Mouse (Mus musculus): ENCODE data around the gene Ppfia2. TPM values are rescaled to one million over a fixed set of nuclear protein-coding genes. Genes with fewer than 3 reads are reported as not detected.
A peak's percentile ranks its signal among the peaks of the same experiment; 100 is the strongest.

Ppfia2 gene
- polyA plus RNA-seq, 1 experiment from 2014 or later = 24.2 TPM

DNA sequence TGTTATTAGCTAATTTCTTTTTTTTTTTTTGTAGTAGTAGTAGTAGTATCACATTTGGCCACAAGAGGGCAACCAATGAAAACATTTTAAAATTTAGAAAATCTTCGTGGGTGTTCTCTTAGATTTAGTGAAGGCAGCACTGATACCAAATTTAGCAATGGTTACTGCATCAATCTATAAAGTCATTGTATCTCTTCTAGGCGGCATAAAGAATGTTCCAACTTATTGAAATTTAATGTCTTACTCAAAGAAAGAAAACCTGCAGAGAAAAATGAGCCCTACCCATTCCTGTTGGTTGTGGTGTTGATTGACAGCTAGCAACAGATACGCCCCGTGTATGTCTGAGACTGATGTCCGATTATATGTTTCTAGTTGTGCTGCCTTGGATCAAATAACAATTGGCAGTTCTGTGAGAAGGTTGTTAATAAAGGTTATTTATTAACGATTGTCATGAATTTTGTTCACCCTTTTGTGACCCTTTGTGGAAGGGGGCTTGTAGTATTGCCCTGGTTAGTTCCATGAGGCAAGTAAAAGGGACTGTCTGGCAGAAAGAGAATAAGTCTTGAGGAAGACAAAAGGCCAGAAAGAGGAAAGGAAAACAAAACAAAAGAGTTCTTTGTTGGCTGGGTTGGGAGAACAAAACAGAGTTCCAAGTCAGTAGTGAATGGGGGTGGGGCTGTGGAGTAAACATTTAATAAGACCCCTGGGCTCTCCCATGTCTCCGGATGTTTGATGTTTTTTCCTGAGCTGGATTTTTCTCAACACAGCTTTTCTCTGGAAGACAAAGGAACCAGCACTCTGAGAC, 139.2 kb downstream of the Ppfia2 start:
- H3K4me1 ChIP-seq (replicated peaks) = peaks cover 8% of the 10 kb centered on the region
- no peak overlapping the region for H3K9ac ChIP-seq
- peak overlapping the region; percentile 83 for H3K27ac ChIP-seq
- WGBS = 4% methylated on average over 7 of the region's 7 CpGs
- H3K27me3 ChIP-seq = no peaks in the 10 kb centered on the region
- peak; percentile 89 for ATAC-seq (ENCODE audit: low FRiP score)
- peak overlapping the region; percentile 46 for H3K4me2 ChIP-seq
- H3K9me3 ChIP-seq = no peaks in the 10 kb centered on the region
- H3K36me3 ChIP-seq = no peaks in the 10 kb centered on the region
- H3K4me3 ChIP-seq = peak overlapping the region; percentile 22

DNA sequence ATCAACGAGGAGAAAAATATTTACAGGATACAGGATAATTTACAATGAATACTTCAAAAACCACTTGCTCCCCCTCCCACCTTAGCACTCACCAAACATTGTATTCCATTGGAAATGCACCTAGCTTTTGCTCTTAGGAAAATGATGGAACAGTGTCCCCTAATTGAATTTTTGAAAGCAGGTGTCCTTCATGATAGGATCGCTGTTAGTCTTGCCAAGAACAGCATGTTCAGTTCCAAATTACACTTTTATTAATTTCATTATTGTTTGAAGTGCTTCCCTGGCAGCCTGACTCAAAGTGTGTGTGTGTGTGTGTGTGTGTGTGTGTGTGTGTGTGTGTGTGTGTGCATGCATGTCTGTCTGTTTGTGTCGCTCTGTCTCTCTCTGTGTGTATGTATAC, 140.1 kb downstream of the Ppfia2 start:
- peak; percentile 47; the same call in 1 of the 2 replicates for ATAC-seq (ENCODE audit: low FRiP score)

DNA sequence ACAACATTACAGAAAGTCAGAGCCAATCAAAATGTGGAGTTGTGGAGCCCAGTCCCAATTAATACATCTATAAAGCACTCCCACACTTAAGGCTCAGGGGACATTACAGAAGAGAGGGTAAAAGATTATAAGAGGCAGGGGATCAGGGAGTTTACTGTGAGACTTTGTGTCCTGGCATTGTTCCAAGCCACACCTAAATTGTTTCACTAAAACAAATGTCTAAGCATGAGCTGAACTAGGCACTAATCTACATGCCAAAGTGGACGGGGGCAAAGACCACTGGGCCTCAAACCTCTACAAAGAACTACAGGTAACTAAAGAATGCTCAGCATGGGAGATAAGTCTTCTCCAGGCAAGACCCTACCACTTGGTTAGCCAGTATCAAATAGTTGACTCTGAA, 148.1 kb downstream of the Ppfia2 start:
- WGBS = 74% methylated on average over 1 of the region's 1 CpGs
- Histone ChIP-seq H3K4me1 (replicated peaks) (no peaks in the 10 kb centered on the region), H3K9me3 (no peaks in the 10 kb centered on the region), H3K27me3 (no peaks in the 10 kb centered on the region), H3K27ac (no peak overlapping the region), H3K9ac (no peak overlapping the region), H3K4me2 (no peak overlapping the region), H3K36me3 (no peaks in the 10 kb centered on the region), H3K4me3 (no peak overlapping the region)
- no peak for ATAC-seq (ENCODE audit: low FRiP score)

More for the DNA sequence above, 140.1 kb downstream of the Ppfia2 start:
- Histone ChIP-seq H3K9ac (no peak overlapping the region), H3K4me3 (no peak overlapping the region), H3K4me1 (replicated peaks) (peaks cover 8% of the 10 kb centered on the region), H3K4me2 (no peak overlapping the region), H3K9me3 (no peaks in the 10 kb centered on the region), H3K36me3 (no peaks in the 10 kb centered on the region), H3K27me3 (no peaks in the 10 kb centered on the region), H3K27ac (peak overlapping the region; percentile 35; the same call in 1 of the 2 replicates)
- 48% methylated on average over 3 of the region's 3 CpGs for WGBS

DNA sequence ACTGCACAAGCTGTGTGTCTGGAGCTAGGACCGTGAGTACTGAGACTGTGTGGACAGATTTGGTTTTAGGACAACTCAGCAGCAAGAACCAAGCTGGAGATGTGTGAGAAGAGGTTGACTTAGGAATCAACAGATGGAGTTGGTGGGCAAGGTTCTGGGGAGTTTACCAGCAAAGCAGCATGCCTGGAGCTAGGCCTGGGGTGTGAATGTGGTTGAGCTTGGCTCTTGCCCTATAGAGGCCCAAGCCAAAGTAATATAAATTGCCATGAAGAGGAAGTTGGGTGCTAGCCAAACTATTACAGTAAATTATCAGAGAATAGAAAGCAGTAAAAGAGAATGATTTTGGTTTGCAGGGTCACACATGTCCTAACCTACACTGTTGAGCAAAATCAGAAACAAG, 150.8 kb downstream of the Ppfia2 start:
- H3K27ac ChIP-seq = no peak overlapping the region
- 91% methylated on average over 1 of the region's 1 CpGs for WGBS
- no peak for ATAC-seq (ENCODE audit: low FRiP score)
- H3K27me3 ChIP-seq = no peaks in the 10 kb centered on the region
- H3K36me3 ChIP-seq = no peaks in the 10 kb centered on the region
- no peak overlapping the region for H3K4me2 ChIP-seq
- H3K4me3 ChIP-seq = no peak overlapping the region
- H3K9ac ChIP-seq = no peak overlapping the region
- no peaks in the 10 kb centered on the region for H3K4me1 ChIP-seq (replicated peaks)
- H3K9me3 ChIP-seq = no peaks in the 10 kb centered on the region

DNA sequence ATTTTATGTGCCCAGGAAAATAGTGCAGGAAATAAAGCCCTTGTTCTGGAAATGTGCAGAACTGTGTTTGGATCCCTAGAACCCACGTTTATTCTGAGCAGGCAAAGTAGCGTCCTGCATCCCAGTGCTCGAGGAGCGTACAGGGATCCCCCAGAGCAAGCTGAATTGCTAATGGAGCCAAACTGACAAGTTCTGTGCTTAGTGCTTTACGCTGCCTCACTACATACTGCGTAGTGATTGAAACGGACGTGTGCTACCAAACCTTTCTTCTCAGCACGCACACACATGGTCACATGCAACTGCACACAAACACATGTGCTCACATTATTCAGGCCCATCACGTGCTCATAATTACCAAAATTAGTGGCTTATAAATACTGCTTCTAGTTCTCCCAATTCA, 153.2 kb downstream of the Ppfia2 start:
- no peak overlapping the region for H3K27ac ChIP-seq
- H3K4me3 ChIP-seq = no peak overlapping the region
- H3K4me1 ChIP-seq (replicated peaks) = no peaks in the 10 kb centered on the region
- H3K36me3 ChIP-seq = no peaks in the 10 kb centered on the region
- WGBS = 79% methylated on average over 10 of the region's 10 CpGs
- no peak overlapping the region for H3K4me2 ChIP-seq
- ATAC-seq (ENCODE audit: low FRiP score) = no peak
- no peak overlapping the region for H3K9ac ChIP-seq
- H3K27me3 ChIP-seq = no peaks in the 10 kb centered on the region
- H3K9me3 ChIP-seq = no peaks in the 10 kb centered on the region

DNA sequence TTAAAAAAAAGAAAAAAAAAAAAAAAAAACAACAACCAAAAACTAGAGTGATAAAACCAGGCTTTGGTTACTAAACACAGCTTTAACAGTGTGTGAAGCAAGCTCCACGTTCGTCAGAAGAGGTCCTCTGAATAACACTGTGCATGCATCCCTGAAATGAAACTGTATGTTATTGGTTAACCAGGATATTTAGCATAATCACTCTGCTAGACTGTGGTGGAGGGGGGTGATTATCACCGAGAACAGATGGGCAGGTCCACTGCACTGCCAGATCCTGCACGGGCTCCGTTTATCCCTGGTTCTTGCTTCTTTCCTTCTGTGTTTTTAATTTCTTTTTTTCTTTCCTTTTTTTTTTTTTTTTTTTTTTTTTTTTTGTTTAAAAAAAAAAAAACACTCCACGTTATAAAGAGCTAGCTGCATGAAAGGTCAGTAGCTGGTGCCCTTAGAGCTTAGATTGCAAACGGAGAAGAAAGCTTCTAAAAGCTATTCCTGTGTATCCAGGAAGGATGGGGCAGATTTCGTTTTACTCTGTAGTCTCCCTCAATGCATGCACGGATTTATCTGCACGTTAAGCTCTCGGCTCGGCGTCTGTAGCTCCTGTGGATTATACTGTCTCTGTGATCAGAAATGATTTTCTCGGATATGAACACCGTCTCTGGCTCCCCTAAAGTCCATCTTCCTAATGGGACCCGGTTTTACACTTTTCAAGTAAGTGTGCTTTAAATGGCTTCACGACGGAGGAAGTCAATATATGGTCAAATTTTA, 162.2 kb downstream of the Ppfia2 start:
- peak overlapping the region; percentile 22 for H3K4me3 ChIP-seq
- 46% methylated on average over 18 of the region's 18 CpGs for WGBS

DNA sequence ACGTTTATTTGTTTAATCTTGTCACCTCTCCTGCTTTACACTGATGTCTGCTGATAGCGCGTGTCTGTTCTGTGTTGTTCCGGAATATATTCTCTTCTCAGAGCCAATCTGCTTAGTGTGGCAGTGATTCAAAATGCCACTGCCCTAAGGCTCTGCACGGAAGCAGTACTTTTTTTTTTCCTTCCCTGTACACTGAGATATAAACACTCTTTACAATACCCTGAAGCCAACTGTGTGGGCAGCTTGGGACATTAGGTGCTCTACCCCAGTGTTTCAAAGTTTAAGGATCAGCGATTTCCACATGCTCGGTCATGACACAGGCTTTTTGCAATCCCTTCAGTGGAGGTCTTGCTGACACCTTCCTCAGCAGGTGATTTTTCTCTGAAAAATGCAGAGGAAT, 163.8 kb downstream of the Ppfia2 start:
- H3K4me3 ChIP-seq = no peak overlapping the region
- ATAC-seq (ENCODE audit: low FRiP score) = no peak
- H3K27me3 ChIP-seq = no peaks in the 10 kb centered on the region
- H3K4me2 ChIP-seq = peak overlapping the region; percentile 26; the same call in 1 of the 2 replicates
- H3K9me3 ChIP-seq = no peaks in the 10 kb centered on the region
- peaks cover 18% of the 10 kb centered on the region for H3K4me1 ChIP-seq (replicated peaks)
- H3K36me3 ChIP-seq = no peaks in the 10 kb centered on the region
- no peak overlapping the region for H3K27ac ChIP-seq
- whole genome bisulfite sequencing = 67% methylated on average over 7 of the region's 7 CpGs
- H3K9ac ChIP-seq = no peak overlapping the region

More for the DNA sequence above, 162.2 kb downstream of the Ppfia2 start:
- Histone ChIP-seq H3K36me3 (no peaks in the 10 kb centered on the region), H3K9ac (peak overlapping the region; percentile 53; the same call in 1 of the 2 replicates), H3K27ac (peak overlapping the region; percentile 58; the same call in 1 of the 2 replicates), H3K4me2 (peak overlapping the region; percentile 48), H3K9me3 (no peaks in the 10 kb centered on the region), H3K27me3 (no peaks in the 10 kb centered on the region), H3K4me1 (replicated peaks) (peaks cover 18% of the 10 kb centered on the region)
- peak; percentile 95 for ATAC-seq (ENCODE audit: low FRiP score)

DNA sequence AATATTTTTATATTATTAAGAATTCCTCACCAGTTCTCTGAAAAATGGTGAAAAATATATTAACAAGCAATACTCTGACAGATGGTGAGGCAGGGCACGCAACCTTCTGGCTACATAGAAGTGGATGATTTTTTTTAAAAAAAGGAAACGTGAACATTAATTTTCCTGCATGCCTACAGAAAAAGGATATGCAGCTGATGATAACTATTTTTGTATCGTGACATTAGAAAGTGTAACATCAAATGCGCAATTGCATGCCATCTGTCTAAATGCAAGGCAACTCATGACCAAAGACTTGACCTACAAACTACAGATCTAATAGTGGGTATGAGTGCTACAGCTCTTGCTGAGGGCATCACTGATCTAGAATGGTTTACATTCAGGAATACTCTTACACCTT, 182.1 kb downstream of the Ppfia2 start:
- Histone ChIP-seq H3K9me3 (no peaks in the 10 kb centered on the region), H3K4me1 (replicated peaks) (no peaks in the 10 kb centered on the region), H3K4me2 (no peak overlapping the region), H3K4me3 (no peak overlapping the region), H3K9ac (no peak overlapping the region), H3K36me3 (no peaks in the 10 kb centered on the region), H3K27ac (no peak overlapping the region), H3K27me3 (no peaks in the 10 kb centered on the region)
- ATAC-seq (ENCODE audit: low FRiP score) = no peak
- WGBS = 94% methylated on average over 4 of the region's 4 CpGs

DNA sequence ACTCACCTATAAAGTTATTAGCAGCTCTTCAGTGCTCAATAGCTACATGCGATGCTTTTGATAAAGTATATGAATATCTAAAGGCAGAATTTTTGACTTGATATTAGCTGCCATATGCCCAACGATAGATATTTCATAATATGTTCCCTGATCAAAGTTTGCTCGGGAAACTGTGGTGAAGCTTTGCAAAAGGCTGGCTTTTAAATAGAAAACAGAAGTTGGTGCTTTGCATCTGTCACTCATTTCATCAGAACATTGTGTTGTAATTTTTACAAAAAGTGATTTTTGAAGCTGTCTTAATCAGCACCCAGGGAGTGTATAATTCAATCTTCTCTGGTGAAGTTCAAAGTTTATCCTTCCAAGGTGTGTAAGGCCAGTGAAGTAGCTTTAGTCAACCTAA, 195.1 kb downstream of the Ppfia2 start:
- Histone ChIP-seq H3K4me2 (no peak overlapping the region), H3K36me3 (no peaks in the 10 kb centered on the region), H3K27ac (no peak overlapping the region), H3K4me1 (replicated peaks) (no peaks in the 10 kb centered on the region), H3K9ac (no peak overlapping the region), H3K9me3 (no peaks in the 10 kb centered on the region), H3K27me3 (no peaks in the 10 kb centered on the region), H3K4me3 (no peak overlapping the region)
- no peak for ATAC-seq (ENCODE audit: low FRiP score)
- 93% methylated on average over 3 of the region's 3 CpGs for WGBS

DNA sequence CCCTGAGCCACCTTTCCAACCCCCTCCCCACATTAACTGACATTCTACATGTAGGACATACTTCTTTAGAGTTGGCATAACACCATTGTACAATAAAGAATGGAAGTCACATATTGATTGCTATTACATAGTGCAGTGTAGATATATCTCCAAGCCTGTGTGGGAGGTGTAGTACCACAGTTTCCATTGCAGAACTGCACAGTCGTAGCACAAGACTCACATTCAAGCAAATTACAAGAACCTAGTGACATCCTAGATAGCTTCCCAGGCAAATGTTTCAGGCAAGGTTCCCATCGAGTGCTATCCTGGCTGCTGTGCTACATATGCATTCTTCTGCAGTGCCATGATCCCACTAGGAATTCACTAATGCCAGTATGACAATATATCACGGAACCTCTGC, 200.0 kb downstream of the Ppfia2 start:
- no peaks in the 10 kb centered on the region for H3K36me3 ChIP-seq
- WGBS = 83% methylated on average over 3 of the region's 3 CpGs
- H3K4me2 ChIP-seq = no peak overlapping the region
- H3K9ac ChIP-seq = no peak overlapping the region
- no peaks in the 10 kb centered on the region for H3K9me3 ChIP-seq
- H3K4me1 ChIP-seq (replicated peaks) = no peaks in the 10 kb centered on the region
- no peaks in the 10 kb centered on the region for H3K27me3 ChIP-seq
- H3K27ac ChIP-seq = no peak overlapping the region
- no peak for ATAC-seq (ENCODE audit: low FRiP score)
- no peak overlapping the region for H3K4me3 ChIP-seq

DNA sequence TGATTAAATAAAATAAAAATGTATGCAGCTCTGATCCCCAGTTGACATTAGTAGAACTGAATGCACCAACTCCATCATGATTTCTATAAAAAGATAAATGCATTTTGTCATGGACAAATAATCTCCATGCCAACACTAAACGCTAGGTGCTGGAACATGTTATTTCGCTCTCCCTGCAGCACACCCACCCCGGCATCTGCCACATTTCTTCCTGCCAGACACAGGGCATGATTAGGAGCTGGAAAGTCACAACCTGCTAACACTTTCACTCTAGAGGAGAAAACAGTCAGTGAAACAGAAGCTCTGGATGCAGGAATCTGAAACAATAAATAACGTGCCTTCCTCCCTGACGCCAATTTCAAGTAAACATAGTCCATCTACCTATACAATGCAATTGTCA, 211.3 kb downstream of the Ppfia2 start:
- Histone ChIP-seq H3K9me3 (no peaks in the 10 kb centered on the region), H3K27ac (no peak overlapping the region), H3K9ac (no peak overlapping the region), H3K4me1 (replicated peaks) (no peaks in the 10 kb centered on the region), H3K36me3 (no peaks in the 10 kb centered on the region), H3K4me3 (no peak overlapping the region), H3K4me2 (no peak overlapping the region), H3K27me3 (no peaks in the 10 kb centered on the region)
- 86% methylated on average over 5 of the region's 5 CpGs for WGBS
- no peak for ATAC-seq (ENCODE audit: low FRiP score)

DNA sequence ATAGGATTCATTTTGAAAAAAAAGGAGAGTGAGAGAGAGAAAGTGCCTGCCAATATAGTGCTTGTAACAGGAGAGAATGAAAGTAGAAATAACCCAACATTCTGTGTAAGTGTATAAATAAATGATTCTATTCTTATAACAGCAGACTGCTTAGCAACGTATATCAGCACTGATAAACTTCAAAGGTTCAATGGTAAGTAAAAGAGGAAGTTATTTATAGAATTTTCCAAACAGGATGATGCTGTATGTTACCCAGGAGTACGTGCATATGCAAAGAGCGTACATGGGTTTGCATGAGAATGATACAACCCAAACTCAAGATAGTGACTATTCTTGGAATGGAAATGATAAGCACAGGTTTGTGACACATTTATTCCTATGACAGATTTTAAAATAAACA, 215.4 kb downstream of the Ppfia2 start:
- no peaks in the 10 kb centered on the region for H3K9me3 ChIP-seq
- H3K9ac ChIP-seq = no peak overlapping the region
- H3K4me1 ChIP-seq (replicated peaks) = no peaks in the 10 kb centered on the region
- H3K4me3 ChIP-seq = no peak overlapping the region
- no peaks in the 10 kb centered on the region for H3K27me3 ChIP-seq
- no peak for ATAC-seq (ENCODE audit: low FRiP score)
- no peak overlapping the region for H3K27ac ChIP-seq
- 82% methylated on average over 3 of the region's 3 CpGs for WGBS
- no peak overlapping the region for H3K4me2 ChIP-seq
- no peaks in the 10 kb centered on the region for H3K36me3 ChIP-seq

All from hindbrain, embryonic 13.5 days (tissue).